Mouse (Mus musculus): ENCODE results near the gene Kalrn.

- TF ChIP-seq POLR2A (IDR thresholded peaks at IDR 0.05; ENCODE audit: extremely low read depth, insufficient read depth, low read length): no peak
- TF ChIP-seq CTCF (IDR thresholded peaks at IDR 0.05; ENCODE audit: extremely low read depth, insufficient read depth, low read length): no peak
Measured at GRCm38 (mm10) chr16:34417966-34418365, 155.4 kb downstream of the Kalrn start.
